Mouse (Mus musculus) heart, embryonic 10.5 days (tissue): ENCODE measurements around the gene Epb41l3. TPM values are rescaled to one million over a fixed set of nuclear protein-coding genes. Genes with fewer than 3 reads are reported as not detected.
A peak's percentile ranks its signal among the peaks of the same experiment; 100 is the strongest.
"Not testable (repeated sequence)": the region's sequence is repeated elsewhere in the genome, so short reads cannot be mapped to it uniquely, and the experiment has no call there.

ENCODE experiments used
- DNase-seq: peaks from one replicate; pipeline ENCODE4 v3.0.0-alpha.2; 2017; ENCODE audit warnings: low spot score
- H3K27ac ChIP-seq: fragments of 300-500 bp; sonication (generic); 2 replicates; pipeline ENCODE4 v1.5.1; 2016; ENCODE audit warnings: mild to moderate bottlenecking
- H3K27me3 ChIP-seq: fragments of 300-500 bp; sonication (generic); 2 replicates; pipeline ENCODE4 v1.6.1; 2016; ENCODE audit warnings: mild to moderate bottlenecking; ENCODE audit not compliant: poor library complexity, insufficient read depth, severe bottlenecking
- H3K36me3 ChIP-seq: fragments of 300-500 bp; sonication (generic); 2 replicates; pipeline ENCODE4 v1.6.1; 2016; ENCODE audit warnings: mild to moderate bottlenecking, moderate library complexity
- H3K4me1 ChIP-seq: fragments of 300-500 bp; sonication (generic); 2 replicates; pipeline ENCODE4 v1.6.1; 2016; ENCODE audit warnings: mild to moderate bottlenecking
- H3K4me3 ChIP-seq: fragments of 300-500 bp; sonication (generic); 2 replicates; pipeline ENCODE4 v1.5.1; 2016; ENCODE audit warnings: mild to moderate bottlenecking, moderate library complexity
- H3K9me3 ChIP-seq: fragments of 300-500 bp; sonication (generic); 2 replicates; pipeline ENCODE4 v1.6.1; 2016; ENCODE audit warnings: mild to moderate bottlenecking, moderate library complexity
- WGBS: fragments of 180-500 bp; shearing (Covaris S2); methylation state at CpG from one replicate; pipeline ENCODE4 v1.1.7; 2016; 5-methylcytosine and 5-hydroxymethylcytosine counted together
- polyA plus RNA-seq: library from polyadenylated mRNA; unstranded; fragments of >200 nt; fragmentation: Nextera tagmentation; extraction: Ambion mirVana; gene quantifications from 2 replicates; pipeline ENCODE4 v1.2.1, GENCODE M21; 2016

Gene Epb41l3
- polyA plus RNA-seq, 1 experiment from 2014 or later, result 108 TPM

GRCm38 (mm10) chr17:69120533-69121358 is 45.3 kb downstream of the Epb41l3 start:
- Histone ChIP-seq H3K4me3 (peak overlapping the region; percentile 54), H3K36me3 (no peaks in the 10 kb centered on the region), H3K9me3 (no peaks in the 10 kb centered on the region), H3K4me1 (peaks cover 16% of the 10 kb centered on the region; the same call in 1 of the 2 replicates), H3K27ac (peak overlapping the region; percentile 79), H3K27me3 (no peaks in the 10 kb centered on the region)
- peak; percentile 88 for DNase-seq
- WGBS, result 3% methylated on average over 19 of the region's 19 CpGs

GRCm38 (mm10) chr17:69122403-69122802 is 46.9 kb downstream of the Epb41l3 start:
- H3K27me3 ChIP-seq, H3K27ac ChIP-seq, DNase-seq, H3K9me3 ChIP-seq, H3K36me3 ChIP-seq: not testable (repeated sequence)
- Histone ChIP-seq H3K4me3 (peak overlapping the region; percentile 54), H3K4me1 (peaks cover 16% of the 10 kb centered on the region; the same call in 1 of the 2 replicates)
- 10% methylated on average over 6 of the region's 6 CpGs for WGBS

- H3K4me3 ChIP-seq, result no peak overlapping the region
- no peaks in the 10 kb centered on the region for H3K36me3 ChIP-seq
- no peaks in the 10 kb centered on the region for H3K27me3 ChIP-seq
- DNase-seq, result no peak
- 71% methylated on average over 7 of the region's 7 CpGs for WGBS
- H3K9me3 ChIP-seq, result no peaks in the 10 kb centered on the region
- peaks cover 5% of the 10 kb centered on the region; the same call in 1 of the 2 replicates for H3K4me1 ChIP-seq
- no peak overlapping the region for H3K27ac ChIP-seq
Observed at GRCm38 (mm10) chr17:69127436-69127835, 52.0 kb downstream of the Epb41l3 start.

GRCm38 (mm10) chr17:69127981-69128380 is 52.5 kb downstream of the Epb41l3 start:
- Histone ChIP-seq H3K27me3 (no peaks in the 10 kb centered on the region), H3K36me3 (no peaks in the 10 kb centered on the region), H3K4me1 (peaks cover 5% of the 10 kb centered on the region; the same call in 1 of the 2 replicates), H3K4me3 (no peak overlapping the region), H3K9me3 (no peaks in the 10 kb centered on the region), H3K27ac (no peak overlapping the region)
- no peak for DNase-seq
- 79% methylated on average over 5 of the region's 5 CpGs for WGBS

GRCm38 (mm10) chr17:69129434-69129833 is 54.0 kb downstream of the Epb41l3 start:
- DNase-seq, result no peak
- H3K4me3 ChIP-seq, result no peak overlapping the region
- H3K4me1 ChIP-seq, result peaks cover 5% of the 10 kb centered on the region; the same call in 1 of the 2 replicates
- no peak overlapping the region for H3K27ac ChIP-seq
- no peaks in the 10 kb centered on the region for H3K9me3 ChIP-seq
- H3K27me3 ChIP-seq, result no peaks in the 10 kb centered on the region
- H3K36me3 ChIP-seq, result no peaks in the 10 kb centered on the region
- 67% methylated on average over 6 of the region's 6 CpGs for WGBS

GRCm38 (mm10) chr17:69143017-69143416 is 67.5 kb downstream of the Epb41l3 start:
- no peak for DNase-seq
- Histone ChIP-seq H3K36me3 (no peaks in the 10 kb centered on the region), H3K4me1 (peaks cover 11% of the 10 kb centered on the region; the same call in 1 of the 2 replicates), H3K27me3 (no peaks in the 10 kb centered on the region), H3K9me3 (no peaks in the 10 kb centered on the region), H3K27ac (no peak overlapping the region), H3K4me3 (no peak overlapping the region)
- 76% methylated on average over 3 of the region's 3 CpGs for WGBS

- no peaks in the 10 kb centered on the region for H3K36me3 ChIP-seq
- no peak overlapping the region for H3K4me3 ChIP-seq
- peaks cover 22% of the 10 kb centered on the region; the same call in 1 of the 2 replicates for H3K4me1 ChIP-seq
- DNase-seq, result no peak
- no peaks in the 10 kb centered on the region for H3K27me3 ChIP-seq
- no peak overlapping the region for H3K27ac ChIP-seq
- no peaks in the 10 kb centered on the region for H3K9me3 ChIP-seq
Observed at GRCm38 (mm10) chr17:69150826-69151225, 75.3 kb downstream of the Epb41l3 start.

- Histone ChIP-seq H3K4me3 (no peak overlapping the region), H3K9me3 (no peaks in the 10 kb centered on the region), H3K27ac (no peak overlapping the region), H3K36me3 (no peaks in the 10 kb centered on the region), H3K4me1 (peaks cover 26% of the 10 kb centered on the region; the same call in 1 of the 2 replicates), H3K27me3 (no peaks in the 10 kb centered on the region)
- WGBS, result 23% methylated on average over 3 of the region's 3 CpGs
- no peak for DNase-seq
Observed at GRCm38 (mm10) chr17:69151281-69151680, 75.8 kb downstream of the Epb41l3 start.

GRCm38 (mm10) chr17:69155034-69155433 is 79.6 kb downstream of the Epb41l3 start:
- Histone ChIP-seq H3K4me3 (no peak overlapping the region), H3K9me3 (no peaks in the 10 kb centered on the region)
- WGBS, result 77% methylated on average over 8 of the region's 8 CpGs

GRCm38 (mm10) chr17:69156522-69157100 is 81.1 kb downstream of the Epb41l3 start:
- peak overlapping the region; percentile 98 for H3K27ac ChIP-seq
- H3K27me3 ChIP-seq, result no peaks in the 10 kb centered on the region
- H3K4me1 ChIP-seq, result peaks cover 19% of the 10 kb centered on the region; the same call in 1 of the 2 replicates
- no peaks in the 10 kb centered on the region for H3K36me3 ChIP-seq
- no peaks in the 10 kb centered on the region for H3K9me3 ChIP-seq
- peak overlapping the region; percentile 85 for H3K4me3 ChIP-seq
- under 1% methylated on average over 58 of the region's 58 CpGs for WGBS
- DNase-seq, result peak; percentile 77

More at GRCm38 (mm10) chr17:69155034-69155433, 79.6 kb downstream of the Epb41l3 start:
- DNase-seq, result no peak
- Histone ChIP-seq H3K36me3 (no peaks in the 10 kb centered on the region), H3K27me3 (no peaks in the 10 kb centered on the region), H3K27ac (no peak overlapping the region), H3K4me1 (peaks cover 19% of the 10 kb centered on the region; the same call in 1 of the 2 replicates)

- Histone ChIP-seq H3K27ac (peak overlapping the region; percentile 98), H3K4me3 (peak overlapping the region; percentile 85), H3K27me3 (no peaks in the 10 kb centered on the region), H3K36me3 (no peaks in the 10 kb centered on the region), H3K4me1 (peaks cover 22% of the 10 kb centered on the region; the same call in 1 of the 2 replicates), H3K9me3 (no peaks in the 10 kb centered on the region)
- WGBS, result under 1% methylated on average over 62 of the region's 66 CpGs
- peak; percentile 77 for DNase-seq
Observed at GRCm38 (mm10) chr17:69157101-69157808, 81.8 kb downstream of the Epb41l3 start.

- no peak for DNase-seq
- peak overlapping the region; percentile 85 for H3K4me3 ChIP-seq
- no peaks in the 10 kb centered on the region for H3K9me3 ChIP-seq
- WGBS, result 7% methylated on average over 11 of the region's 11 CpGs
- H3K36me3 ChIP-seq, result no peaks in the 10 kb centered on the region
- peaks cover 17% of the 10 kb centered on the region; the same call in 1 of the 2 replicates for H3K4me1 ChIP-seq
- H3K27ac ChIP-seq, result peak overlapping the region; percentile 98
- H3K27me3 ChIP-seq, result no peaks in the 10 kb centered on the region
Observed at GRCm38 (mm10) chr17:69157809-69158185, 82.3 kb downstream of the Epb41l3 start.
